Mouse (Mus musculus) embryonic facial prominence, embryonic 11.5 days (tissue): ENCODE data around the gene Gm21788. TPM values are rescaled to one million over a fixed set of nuclear protein-coding genes. Genes with fewer than 3 reads are reported as not detected.
"Not testable (repeated sequence)": the region's sequence is repeated elsewhere in the genome, so short reads cannot be mapped to it uniquely, and the experiment has no call there.

Experiments used
- ATAC-seq: fragments of 200-750 bp; cut with Nextera tagmentation; replicated peaks from 2 replicates; pipeline ENCODE4 v1.8.0; 2017; ENCODE audit warnings: low read depth; ENCODE audit not compliant: insufficient number of reproducible peaks, low FRiP score, low TSS enrichment
- DNase-seq: peaks from one replicate; pipeline ENCODE4 v3.0.0-alpha.2; 2015; ENCODE audit warnings: low spot score
- H3K27ac ChIP-seq: fragments of 300-500 bp; sonication (generic); replicated peaks from 2 replicates; pipeline ENCODE4 v1.5.1; 2014; ENCODE audit warnings: mild to moderate bottlenecking, low read depth, low read length, control low read depth
- H3K27me3 ChIP-seq: fragments of 300-500 bp; sonication (generic); 2 replicates; pipeline ENCODE4 v1.6.1; 2014; ENCODE audit warnings: mild to moderate bottlenecking, low read length, moderate library complexity, mixed read lengths; ENCODE audit not compliant: control insufficient read depth, insufficient read depth
- H3K36me3 ChIP-seq: fragments of 300-500 bp; sonication (generic); replicated peaks from 2 replicates; pipeline ENCODE4 v1.6.1; 2014; ENCODE audit warnings: low read depth, mild to moderate bottlenecking, low read length, moderate library complexity, mixed read lengths; ENCODE audit not compliant: control insufficient read depth, insufficient read depth
- H3K4me1 ChIP-seq: fragments of 300-500 bp; sonication (generic); 2 replicates; pipeline ENCODE4 v1.6.1; 2014; ENCODE audit warnings: low read length, mixed read lengths; ENCODE audit not compliant: control insufficient read depth, insufficient read depth
- H3K4me2 ChIP-seq: fragments of 300-500 bp; sonication (generic); 2 replicates; pipeline ENCODE4 v1.6.1; 2014; ENCODE audit warnings: low read depth, mild to moderate bottlenecking, control low read depth, low read length, moderate library complexity
- H3K4me3 ChIP-seq: fragments of 300-500 bp; sonication (generic); 2 replicates; pipeline ENCODE4 v1.5.1; 2014; ENCODE audit warnings: low read depth, low read length, control low read depth
- H3K9ac ChIP-seq: fragments of 300-500 bp; sonication (generic); replicated peaks from 2 replicates; pipeline ENCODE4 v1.6.1; 2014; ENCODE audit warnings: mild to moderate bottlenecking, control low read depth, low read length
- H3K9me3 ChIP-seq: fragments of 300-500 bp; sonication (generic); replicated peaks from 2 replicates; pipeline ENCODE4 v1.6.1; 2016; ENCODE audit warnings: mild to moderate bottlenecking, low read length, inconsistent platforms, mixed read lengths; ENCODE audit not compliant: control insufficient read depth
- WGBS: fragments of 180-500 bp; shearing (Covaris S2); extraction: QIAGEN DNeasy Blood & Tissue Kit; methylation state at CpG from one replicate; pipeline ENCODE4 v1.1.7; 2014; 5-methylcytosine and 5-hydroxymethylcytosine counted together
- polyA plus RNA-seq: library from polyadenylated mRNA; unstranded; fragments of >200 nt; fragmentation: Nextera tagmentation; extraction: Ambion mirVana; gene quantifications from 2 replicates; pipeline ENCODE4 v1.2.1, GENCODE M21; 2014

Gm21788 gene
- not detected in 2 replicates for polyA plus RNA-seq

- H3K4me3 ChIP-seq, H3K27me3 ChIP-seq, H3K9me3 ChIP-seq, H3K4me1 ChIP-seq, H3K27ac ChIP-seq, H3K36me3 ChIP-seq, H3K9ac ChIP-seq, ATAC-seq, DNase-seq, H3K4me2 ChIP-seq: not testable (repeated sequence)
- WGBS: no CpG with 5 or more reads among the region's 3 CpGs
Observed at GRCm38 (mm10) chrY:7404710-7405109, at the start of gene Gm21788. Gm21788 (plus strand) TSS chrY:7405010.

Other genes starting within 250 kb of the Gm21788 start
- gene Gm21244, start 235.7 kb upstream of the Gm21788 start, polyA plus RNA-seq: not detected in 2 replicates
- not detected in 2 replicates for gene Gm28998, start 151.2 kb upstream of the Gm21788 start, polyA plus RNA-seq
- gene Gm20826, start 233.5 kb downstream of the Gm21788 start, polyA plus RNA-seq: not detected in 2 replicates